Mouse (Mus musculus) cerebellum, adult 2 months (tissue): ENCODE data around the gene Bloc1s6.

Experiments
- CTCF ChIP-seq: fragments of 200-500 bp; IDR thresholded peaks from 2 replicates; pipeline ENCODE4 v1.5.1; 2011; ENCODE audit warnings: low read depth, mild to moderate bottlenecking, control low read depth, low read length, moderate library complexity, borderline replicate concordance; ENCODE audit not compliant: insufficient read depth
- POLR2A ChIP-seq: fragments of 200-500 bp; IDR thresholded peaks from 2 replicates; pipeline ENCODE4 v1.6.1; 2011; ENCODE audit warnings: low read length, control low read depth, borderline replicate concordance; ENCODE audit not compliant: insufficient read depth

DNA sequence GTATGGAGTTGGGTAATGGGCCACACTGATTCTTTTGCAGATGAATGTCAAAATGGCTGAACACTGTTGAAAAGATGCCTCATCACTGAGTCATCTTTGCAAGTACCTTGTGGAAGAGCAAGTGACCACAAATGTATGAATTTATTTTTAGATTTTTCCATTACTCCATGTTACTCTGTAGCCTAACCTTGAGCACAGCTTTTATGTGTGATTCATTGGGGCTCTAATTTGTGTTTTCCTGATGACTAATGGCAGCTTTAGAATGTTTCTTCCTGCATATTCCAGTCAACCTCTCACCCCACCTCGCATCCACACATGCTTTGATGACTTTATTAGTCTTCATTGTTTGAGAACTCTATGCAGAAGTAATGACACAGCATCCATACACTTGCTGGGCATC lies 19.1 kb upstream of the Bloc1s6 start:
- TF ChIP-seq POLR2A = no peak
- TF ChIP-seq CTCF = no peak
